Mouse (Mus musculus) B cell, adult 62 days (primary cell): ENCODE data around the gene Tor1aip2. TPM values are rescaled to one million over a fixed set of nuclear protein-coding genes. Genes with fewer than 3 reads are reported as not detected.

ENCODE experiments used
- total RNA-seq: library from RNA; stranded (reverse); gene quantifications from 4 replicates; pipeline ENCODE4 v1.2.4, GENCODE M21; 2023

The Tor1aip2 gene
- total RNA-seq, result 80.4 to 93.3 TPM (median 84.1 TPM) in 4 replicates

GRCm38 (mm10) chr1:156035269-156035929 is at the start of gene Tor1aip2:
TSS of gene Tor1aip2 (plus strand) at chr1:156035403.

DNA sequence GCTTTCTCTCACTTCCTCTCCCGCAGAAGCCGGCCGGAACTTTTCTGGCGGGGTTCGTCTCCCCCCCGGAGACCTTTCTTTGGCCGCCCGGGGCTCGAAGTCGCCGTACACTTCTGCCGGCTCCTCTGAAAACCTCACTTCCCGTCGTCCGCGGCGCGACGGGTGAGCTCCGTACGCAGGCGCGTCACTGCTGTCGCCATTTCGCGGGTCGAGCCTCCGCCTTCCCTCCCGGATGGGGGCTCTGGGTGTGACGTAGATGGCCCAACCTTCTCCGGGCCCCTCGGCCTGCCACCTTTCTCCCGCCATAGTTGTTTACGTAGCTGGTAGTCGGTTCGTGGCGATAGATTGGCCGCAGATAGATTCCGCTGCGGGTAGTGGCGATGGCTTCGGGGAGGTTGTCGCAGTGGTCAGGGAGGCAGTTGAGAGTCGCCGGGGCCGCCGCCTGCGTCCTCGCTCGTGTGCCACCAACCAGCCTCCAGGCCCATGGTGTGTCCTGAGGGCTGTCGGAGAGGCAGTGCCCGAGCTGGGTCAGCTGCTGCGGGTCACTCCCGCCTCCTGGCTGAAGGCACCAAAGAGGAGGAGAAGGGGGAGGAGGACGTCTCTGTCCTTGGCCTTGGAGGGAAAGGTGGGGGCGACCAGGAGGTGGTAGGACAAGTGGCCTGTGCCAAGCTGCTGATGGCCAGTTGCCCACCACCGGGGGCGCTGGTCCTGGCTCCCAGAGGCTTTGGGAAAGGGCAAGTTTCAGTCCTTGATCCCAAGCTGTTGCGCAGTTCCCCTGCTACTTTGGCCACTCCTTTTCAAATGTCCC is 931 bp downstream of the Tor1aip2 start, which contains the start of gene Tor1aip1:
Tor1aip1 (minus strand) TSS at position 551 of the 808 bp plus-strand sequence.

Other genes with a start within 250 kb of the Tor1aip2 start
- gene Qsox1, start 222.5 kb upstream of the Tor1aip2 start, total RNA-seq, result 14.2 to 20.6 TPM (median 19.3 TPM) in 4 replicates
- gene Cep350, start 62.1 kb upstream of the Tor1aip2 start, total RNA-seq, result 61.1 to 66.2 TPM (median 63.5 TPM) in 4 replicates
- 174 to 196 TPM (median 189 TPM) in 4 replicates for gene Tor1aip1, start 1.1 kb downstream of the Tor1aip2 start, total RNA-seq
- gene Fam163a, start 169.6 kb downstream of the Tor1aip2 start, total RNA-seq, result not detected in 4 replicates